Mouse (Mus musculus) thymus, adult 2 months (tissue): ENCODE results near the gene Ift52.

Experiments used
- CTCF ChIP-seq: fragments of 200-500 bp; IDR thresholded peaks from 2 replicates; pipeline ENCODE4 v1.5.1; 2012; ENCODE audit warnings: mild to moderate bottlenecking, control low read depth, low read length, moderate library complexity, borderline replicate concordance; ENCODE audit not compliant: control insufficient read depth, poor library complexity, insufficient read depth; ENCODE audit errors: extremely low read depth
- POLR2A ChIP-seq: fragments of 200-500 bp; IDR thresholded peaks from 2 replicates; pipeline ENCODE4 v1.6.1; 2012; ENCODE audit warnings: mild to moderate bottlenecking, low read length, control low read depth, moderate library complexity; ENCODE audit not compliant: control insufficient read depth, poor library complexity, insufficient read depth; ENCODE audit errors: extremely low read depth

- TF ChIP-seq POLR2A (0 out of 2 replicates have a peak, but pooled peaks have one; percentile 47), CTCF (peak; percentile 6; the same call in 1 of the 2 replicates)
Measured at GRCm38 (mm10) chr2:163016916-163017743, at the start of gene Ift52.
